Mouse (Mus musculus) megakaryocyte, embryonic 14.5 days (primary cell): ENCODE data around the gene Camk2d. TPM values are rescaled to one million over a fixed set of nuclear protein-coding genes. Genes with fewer than 3 reads are reported as not detected.

ENCODE experiments used
- H3K27me3 ChIP-seq: replicated peaks from 2 replicates; pipeline ENCODE3; 2012; ENCODE audit warnings: inconsistent platforms
- H3K36me3 ChIP-seq: replicated peaks from 2 replicates; pipeline ENCODE3; 2012; ENCODE audit warnings: low read length, inconsistent platforms, mixed read lengths
- H3K4me1 ChIP-seq: 2 replicates; pipeline ENCODE4 v1.6.1; 2012; ENCODE audit warnings: inconsistent platforms
- H3K4me3 ChIP-seq: replicated peaks from 2 replicates; pipeline ENCODE3; 2012; ENCODE audit warnings: moderate library complexity, mild to moderate bottlenecking, inconsistent platforms
- H3K9me3 ChIP-seq: 2 replicates; pipeline ENCODE4 v1.6.1; 2012; ENCODE audit warnings: inconsistent platforms
- FLI1 ChIP-seq: IDR thresholded peaks from 2 replicates; pipeline ENCODE4 v1.6.1; 2012; ENCODE audit warnings: low read length, inconsistent platforms, mixed read lengths
- GATA1 ChIP-seq: IDR thresholded peaks from 3 replicates; pipeline ENCODE4 v1.6.1; 2012; ENCODE audit warnings: mixed read lengths, low read length, inconsistent platforms, borderline replicate concordance
- polyA plus RNA-seq: library from polyadenylated mRNA; stranded (reverse); fragments of >175 nt; gene quantifications from 2 replicates; pipeline ENCODE4 v1.2.3, GENCODE M21; 2012; ENCODE audit warnings: low replicate concordance; ENCODE audit not compliant: insufficient read depth

The Camk2d gene
- polyA plus RNA-seq, 1 experiment = 1.1 TPM

DNA sequence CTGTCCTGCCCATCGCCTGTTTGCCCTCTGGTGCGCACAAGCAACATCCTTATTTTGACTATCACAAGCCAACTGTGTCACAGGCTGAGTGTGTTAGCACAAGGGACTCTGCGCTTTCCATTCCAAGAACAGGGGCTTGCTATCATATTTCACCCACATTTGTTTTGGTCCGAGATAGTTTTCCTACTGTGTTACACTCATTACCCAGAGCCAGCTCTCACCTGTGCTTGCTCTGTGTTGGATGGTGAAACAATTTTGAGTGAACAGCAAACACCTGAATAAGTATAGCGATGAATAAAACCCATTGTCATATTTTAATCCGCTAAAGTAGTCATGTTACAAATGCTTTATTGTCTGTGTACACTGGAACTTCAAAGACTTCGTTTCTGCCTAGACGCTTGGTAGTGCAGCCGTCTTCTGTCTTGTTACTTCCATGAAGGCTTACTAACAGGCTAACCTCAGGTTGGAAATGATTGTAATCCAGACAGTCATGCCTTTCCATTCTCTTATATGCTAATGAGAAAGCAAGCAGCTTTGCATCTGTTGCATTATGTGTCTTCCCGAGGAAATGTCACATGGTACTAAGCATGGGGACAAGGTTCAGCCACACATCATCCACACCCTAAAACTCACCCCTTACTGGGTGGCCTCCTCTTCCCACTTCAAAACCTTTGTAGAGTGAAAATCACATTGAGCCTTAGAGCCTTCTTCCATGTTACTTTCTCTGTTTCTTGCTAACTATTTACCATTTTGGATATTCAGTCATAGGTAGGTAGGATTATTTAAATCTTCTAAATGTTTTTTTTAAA is 44.5 kb downstream of the Camk2d start:
- Histone ChIP-seq H3K4me1 (no peaks in the 10 kb centered on the region), H3K4me3 (no peak overlapping the region), H3K36me3 (no peaks in the 10 kb centered on the region), H3K9me3 (peaks cover 5% of the 10 kb centered on the region), H3K27me3 (no peaks in the 10 kb centered on the region)
- TF ChIP-seq GATA1 (no peak), FLI1 (no peak)

DNA sequence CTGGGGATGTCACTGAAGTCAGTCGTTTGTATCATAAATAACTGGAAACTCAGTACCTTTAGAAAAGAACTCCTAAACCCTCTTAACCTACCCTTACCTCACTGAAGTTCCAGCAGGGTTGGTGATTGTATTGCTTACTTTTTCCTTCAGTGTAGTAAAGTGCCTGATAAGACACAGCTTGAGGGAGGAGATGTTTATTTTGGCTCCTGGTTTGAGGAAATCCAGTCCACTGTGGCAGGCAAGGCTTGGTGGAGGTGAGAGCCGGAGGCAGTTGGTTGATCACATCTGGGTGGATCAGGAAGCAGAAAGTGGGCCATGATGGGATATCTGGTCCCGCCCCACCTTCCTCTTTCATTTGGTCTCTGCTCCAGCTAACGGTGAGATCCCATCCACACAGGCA is 45.3 kb downstream of the Camk2d start:
- H3K27me3 ChIP-seq = no peaks in the 10 kb centered on the region

DNA sequence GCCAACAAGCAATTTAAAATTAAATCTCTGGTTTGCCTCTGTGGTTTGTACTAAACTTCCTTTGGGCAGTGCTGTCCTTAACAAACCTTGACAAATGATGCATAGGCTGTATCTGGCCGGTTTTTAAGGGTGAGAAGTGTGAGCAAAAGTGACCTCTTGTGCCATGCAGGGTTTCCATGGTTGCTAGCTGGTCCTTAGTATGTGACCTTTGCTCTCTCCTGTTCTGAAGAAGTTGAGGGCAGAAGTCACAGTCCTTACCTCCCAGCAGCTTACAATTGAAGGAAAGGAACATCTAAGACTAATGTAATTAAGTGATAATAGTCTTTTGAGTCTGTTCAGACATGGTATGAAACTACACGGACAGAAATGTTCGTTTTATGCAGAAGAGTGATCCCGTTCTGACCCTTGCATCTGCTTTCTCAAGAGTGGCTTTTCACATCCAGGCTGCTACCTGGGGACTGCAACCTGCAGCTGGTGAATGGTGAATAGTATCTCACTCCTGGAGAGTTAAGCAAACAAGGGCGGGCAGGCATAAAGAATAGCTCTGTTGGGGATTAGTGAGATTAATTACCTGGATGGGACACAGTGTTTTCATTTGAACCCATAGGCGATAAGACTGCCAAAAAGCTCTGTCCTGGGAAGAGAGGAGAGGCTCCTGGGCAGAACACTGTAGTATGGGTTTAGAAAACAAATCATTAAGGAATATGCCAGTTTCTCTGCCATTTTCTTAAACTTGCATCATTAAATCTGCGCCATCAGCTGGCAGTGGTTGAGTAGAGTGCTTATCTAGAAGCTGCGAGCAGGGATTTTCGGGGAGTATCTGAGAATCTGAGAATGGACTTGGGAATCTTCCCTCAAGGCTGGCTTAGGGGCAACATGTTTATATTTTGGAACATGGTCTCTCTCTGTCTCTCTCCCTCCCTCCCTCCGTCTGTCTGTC is 47.2 kb downstream of the Camk2d start:
- Histone ChIP-seq H3K4me3 (no peak overlapping the region), H3K27me3 (no peaks in the 10 kb centered on the region), H3K9me3 (peaks cover 5% of the 10 kb centered on the region), H3K4me1 (no peaks in the 10 kb centered on the region), H3K36me3 (no peaks in the 10 kb centered on the region)
- no peak for TF ChIP-seq GATA1
- TF ChIP-seq FLI1 = no peak

More for the DNA sequence above, 45.3 kb downstream of the Camk2d start:
- no peak for TF ChIP-seq FLI1
- no peak for TF ChIP-seq GATA1
- Histone ChIP-seq H3K9me3 (peaks cover 5% of the 10 kb centered on the region), H3K36me3 (no peaks in the 10 kb centered on the region), H3K4me1 (no peaks in the 10 kb centered on the region), H3K4me3 (no peak overlapping the region)

DNA sequence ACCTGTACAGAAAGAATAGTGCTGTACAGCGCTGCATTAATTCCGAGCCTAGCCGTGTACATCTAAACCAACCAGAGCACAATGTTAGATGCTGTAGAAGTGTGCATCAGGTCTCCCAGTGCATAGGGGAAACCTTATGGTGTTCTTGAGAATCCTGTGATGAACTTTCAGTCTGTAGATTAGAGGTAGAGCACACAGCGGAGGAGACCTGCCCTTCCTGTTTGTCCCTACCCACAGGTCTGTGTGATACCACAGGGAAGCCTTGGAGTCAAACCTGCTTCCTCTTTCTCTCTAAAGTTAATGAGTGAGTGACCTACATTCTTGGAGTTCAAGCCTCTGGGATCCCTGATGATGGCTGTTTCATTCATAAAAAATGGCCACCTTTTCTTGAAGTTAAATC is 54.2 kb downstream of the Camk2d start:
- Histone ChIP-seq H3K4me3 (no peak overlapping the region), H3K4me1 (no peaks in the 10 kb centered on the region), H3K27me3 (peaks cover 2% of the 10 kb centered on the region), H3K36me3 (no peaks in the 10 kb centered on the region), H3K9me3 (no peaks in the 10 kb centered on the region)
- no peak for TF ChIP-seq FLI1
- TF ChIP-seq GATA1 = no peak

DNA sequence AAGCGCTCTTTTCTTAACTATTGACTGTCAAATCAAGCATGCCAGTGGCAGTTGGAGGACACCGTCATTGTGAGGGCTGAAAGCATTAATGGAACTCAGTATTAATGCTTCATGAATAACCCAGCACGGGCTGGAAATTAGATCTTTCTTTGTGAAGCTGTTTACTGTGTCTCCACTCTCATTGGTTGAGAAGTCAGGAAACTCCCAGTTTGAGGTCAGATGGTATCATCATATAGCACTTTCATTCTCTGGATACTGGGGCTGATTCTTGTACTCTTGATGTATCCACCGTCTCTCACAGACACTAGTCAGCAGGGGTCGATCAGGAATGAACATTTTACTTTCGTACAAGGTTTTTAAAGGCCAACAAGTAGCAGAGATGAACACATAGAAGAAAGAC is 54.6 kb downstream of the Camk2d start:
- Histone ChIP-seq H3K4me1 (no peaks in the 10 kb centered on the region), H3K4me3 (no peak overlapping the region), H3K27me3 (peaks cover 2% of the 10 kb centered on the region), H3K9me3 (no peaks in the 10 kb centered on the region), H3K36me3 (no peaks in the 10 kb centered on the region)
- TF ChIP-seq FLI1 (no peak), GATA1 (no peak)

DNA sequence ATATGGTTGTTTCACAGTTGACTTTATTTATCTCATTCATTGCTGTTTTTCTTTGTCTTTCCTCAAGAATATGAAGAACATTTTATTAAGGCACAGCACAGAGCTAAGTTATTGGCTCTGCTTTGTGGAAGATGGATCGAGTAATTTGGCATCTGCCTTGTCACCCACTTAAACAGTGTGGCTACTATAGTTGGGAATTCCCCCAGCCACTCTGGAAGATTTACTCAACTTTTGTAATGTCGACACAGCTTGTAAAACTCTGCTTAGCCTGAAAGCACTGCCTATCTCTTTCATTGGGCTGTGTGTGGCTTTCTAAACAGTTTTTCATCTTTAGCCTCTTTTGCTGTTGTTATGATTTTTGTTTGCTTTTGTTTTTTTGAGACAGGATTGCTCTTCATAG is 56.3 kb downstream of the Camk2d start:
- H3K27me3 ChIP-seq = peaks cover 2% of the 10 kb centered on the region
- H3K4me3 ChIP-seq = no peak overlapping the region
- no peaks in the 10 kb centered on the region for H3K36me3 ChIP-seq
- TF ChIP-seq FLI1 (no peak), GATA1 (no peak)
- no peaks in the 10 kb centered on the region for H3K9me3 ChIP-seq
- H3K4me1 ChIP-seq = no peaks in the 10 kb centered on the region

DNA sequence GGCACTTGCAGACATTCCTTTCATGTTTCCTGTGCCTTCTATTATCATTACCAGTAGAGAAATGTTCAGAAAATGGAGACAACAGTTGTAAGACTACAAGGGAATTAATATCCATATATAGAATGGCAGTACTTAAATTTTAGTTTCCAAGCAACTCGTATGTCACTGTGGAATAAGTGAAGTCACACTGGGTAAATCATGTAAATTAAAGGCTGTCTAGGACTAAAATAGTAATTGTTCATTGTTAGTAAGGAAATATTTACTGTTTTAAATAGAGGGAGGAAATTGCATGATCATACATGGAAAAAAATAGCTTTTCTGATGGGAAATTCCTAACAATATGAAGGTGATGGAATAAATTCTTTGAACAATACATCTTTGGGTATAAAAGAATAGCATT is 57.0 kb downstream of the Camk2d start:
- Histone ChIP-seq H3K9me3 (no peaks in the 10 kb centered on the region), H3K36me3 (no peaks in the 10 kb centered on the region), H3K4me1 (peaks cover 6% of the 10 kb centered on the region), H3K4me3 (no peak overlapping the region), H3K27me3 (peaks cover 2% of the 10 kb centered on the region)
- TF ChIP-seq FLI1 = no peak
- TF ChIP-seq GATA1 = no peak

DNA sequence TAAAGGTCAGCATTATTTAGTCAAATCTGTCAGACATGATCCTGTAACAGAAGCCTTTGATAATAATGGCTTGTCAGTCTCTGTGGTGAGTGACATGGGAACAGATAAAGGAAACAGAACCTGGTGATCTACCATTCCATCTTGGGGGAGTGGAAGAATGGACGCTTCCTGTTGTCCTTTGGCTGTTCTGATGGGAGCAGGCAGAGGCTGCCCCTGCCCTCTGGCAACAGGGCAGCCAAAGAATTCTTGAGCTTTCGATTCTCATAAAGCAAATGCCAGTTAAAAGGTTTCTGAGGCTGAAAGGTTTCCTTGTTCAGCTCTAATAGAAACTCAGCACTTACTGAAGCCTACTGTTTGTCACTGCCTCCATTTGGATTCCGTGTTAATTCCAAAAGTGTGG is 60.1 kb downstream of the Camk2d start:
- TF ChIP-seq GATA1 (no peak), FLI1 (no peak)

DNA sequence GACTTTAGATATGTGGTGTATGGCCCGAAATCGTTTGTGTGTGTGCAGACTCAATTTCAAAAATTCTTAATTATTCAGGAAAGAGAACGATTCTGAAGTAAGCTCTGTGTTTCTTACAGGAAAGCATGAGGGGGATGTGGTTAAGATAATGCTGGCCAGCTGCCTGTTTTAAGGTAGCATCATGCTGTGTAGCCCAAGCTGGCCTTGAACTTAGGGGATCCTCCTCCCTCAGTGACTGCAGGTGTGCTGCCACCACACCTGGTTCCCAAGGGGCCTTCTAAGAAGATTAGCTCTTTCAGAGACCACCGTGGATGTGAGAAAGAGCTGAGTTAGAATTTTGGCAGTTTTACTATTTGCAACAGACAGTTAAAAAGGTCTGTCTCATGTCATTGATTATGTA is 61.8 kb downstream of the Camk2d start:
- Histone ChIP-seq H3K4me3 (no peak overlapping the region), H3K9me3 (no peaks in the 10 kb centered on the region; the same call in 1 of the 2 replicates), H3K36me3 (no peaks in the 10 kb centered on the region), H3K27me3 (peaks cover 2% of the 10 kb centered on the region), H3K4me1 (peaks cover 35% of the 10 kb centered on the region)
- no peak for TF ChIP-seq GATA1
- no peak for TF ChIP-seq FLI1

More for the DNA sequence above, 60.1 kb downstream of the Camk2d start:
- Histone ChIP-seq H3K9me3 (no peaks in the 10 kb centered on the region), H3K27me3 (peaks cover 2% of the 10 kb centered on the region), H3K4me1 (peaks cover 33% of the 10 kb centered on the region), H3K36me3 (no peaks in the 10 kb centered on the region), H3K4me3 (no peak overlapping the region)

DNA sequence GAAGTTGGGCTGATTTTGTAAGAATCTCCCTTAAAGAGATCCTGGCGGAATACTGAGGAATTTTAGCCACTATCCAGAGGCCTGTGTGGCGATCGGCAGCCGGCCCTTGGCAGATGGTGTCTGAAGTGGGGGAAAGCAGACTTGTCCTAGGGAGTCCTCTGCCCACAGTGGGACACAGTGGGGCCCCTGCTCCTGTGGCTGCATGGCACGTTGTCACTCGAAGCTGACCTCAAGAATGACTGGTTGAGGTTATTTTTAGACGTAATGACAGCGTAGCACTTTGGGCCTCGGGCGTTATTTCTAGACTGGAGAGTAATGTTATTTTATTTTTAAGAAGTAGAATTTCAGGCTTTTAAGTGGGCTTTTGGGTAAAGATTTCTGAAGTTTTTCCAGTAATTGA is 62.7 kb downstream of the Camk2d start:
- TF ChIP-seq FLI1 (no peak), GATA1 (no peak)
- Histone ChIP-seq H3K9me3 (no peaks in the 10 kb centered on the region; the same call in 1 of the 2 replicates), H3K4me1 (peaks cover 35% of the 10 kb centered on the region), H3K27me3 (peaks cover 2% of the 10 kb centered on the region), H3K4me3 (peak overlapping the region; percentile 71), H3K36me3 (no peaks in the 10 kb centered on the region)

DNA sequence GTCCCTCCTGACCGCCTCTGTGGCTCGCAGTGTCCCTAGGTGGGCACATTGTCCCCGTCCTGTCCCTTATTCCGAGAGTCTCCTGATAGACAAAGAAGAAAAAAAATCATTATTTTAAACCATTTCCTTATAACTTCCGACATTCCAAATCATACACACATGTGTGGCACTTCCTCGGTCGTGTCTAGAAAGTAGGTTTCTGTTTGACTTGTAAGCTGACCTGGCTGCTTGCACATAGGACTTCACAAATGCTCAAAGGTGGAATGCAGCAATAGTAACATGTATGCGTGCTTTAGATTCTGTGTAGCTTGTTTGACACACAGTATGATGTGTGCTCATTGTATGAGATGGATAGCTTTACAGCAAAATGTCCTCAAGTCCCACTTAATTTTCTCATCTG is 63.1 kb downstream of the Camk2d start:
- TF ChIP-seq FLI1 (no peak), GATA1 (no peak)
- Histone ChIP-seq H3K36me3 (no peaks in the 10 kb centered on the region), H3K27me3 (no peaks in the 10 kb centered on the region), H3K4me1 (peaks cover 35% of the 10 kb centered on the region), H3K4me3 (no peak overlapping the region), H3K9me3 (no peaks in the 10 kb centered on the region; the same call in 1 of the 2 replicates)
